16 mouse cellular contexts compared by ENCODE assay signal in genomic region chr8:10123412-10123811, GRCm38 (mm10). TPM values are rescaled to one million over a fixed set of nuclear protein-coding genes. Genes with fewer than 3 reads are reported as not detected.
DNase-seq lines count a peak whose midpoint lies in the region; ATAC-seq and TF ChIP-seq lines count a peak whose summit lies in the region.
"Had no signal": no experiment of that assay in that cellular context is flagged by ENCODE, and none has a peak within 500 bp of the region (broad histone marks: within the 10 kb centered on the region; RNA-seq: fewer than 3 reads in every experiment).

No protein-coding gene starts in this region.

- TF ChIP-seq CTCF in midbrain, postnatal 0 days (IDR thresholded peaks at IDR 0.05): no peak
- TF ChIP-seq CTCF in cerebellum, adult 2 months (IDR thresholded peaks at IDR 0.05; ENCODE audit: borderline replicate concordance, insufficient read depth, low read depth, low read length): no peak

- H3K4me1 ChIP-seq in midbrain, postnatal 0 days (ENCODE audit: insufficient read depth, low read length): no peaks in the 10 kb centered on the region
- 0 out of 2 replicates have a peak, but pooled peaks cover 5% of the 10 kb centered on the region for H3K4me1 ChIP-seq in midbrain, embryonic 15.5 days
- peaks cover 8% of the 10 kb centered on the region; the same call in 1 of the 2 replicates for H3K4me1 ChIP-seq in cerebellum, adult 2 months (ENCODE audit: control insufficient read depth, insufficient read depth, low read length)
- H3K4me1 ChIP-seq in hindbrain, embryonic 15.5 days (replicated peaks): 0 out of 2 replicates have a peak, but pooled peaks cover 7% of the 10 kb centered on the region
- H3K4me1 ChIP-seq: kidney, embryonic 15.5 days; limb, embryonic 13.5 days; midbrain, embryonic 10.5 days had no signal

- H3K27me3 ChIP-seq in midbrain, postnatal 0 days (ENCODE audit: insufficient read depth, low read length): no peaks in the 10 kb centered on the region
- no peaks in the 10 kb centered on the region for H3K27me3 ChIP-seq in midbrain, embryonic 15.5 days (replicated peaks)
- no peaks in the 10 kb centered on the region; the same call in 1 of the 2 replicates for H3K27me3 ChIP-seq in cerebellum, adult 2 months (ENCODE audit: control insufficient read depth, insufficient read depth, low read length)
- no peaks in the 10 kb centered on the region for H3K27me3 ChIP-seq in hindbrain, embryonic 15.5 days
- H3K27me3 ChIP-seq: kidney, embryonic 15.5 days; limb, embryonic 13.5 days had no signal

- no peak overlapping the region for H3K27ac ChIP-seq in midbrain, postnatal 0 days (ENCODE audit: low read depth, low read length)
- no peak overlapping the region for H3K27ac ChIP-seq in midbrain, embryonic 15.5 days
- H3K27ac ChIP-seq in cerebellum, adult 2 months (ENCODE audit: insufficient read depth, low read length): no peak overlapping the region
- 0 out of 2 replicates have a peak overlapping the region, but pooled peaks have one; percentile 11 for H3K27ac ChIP-seq in hindbrain, embryonic 15.5 days (replicated peaks)
- H3K27ac ChIP-seq: kidney, embryonic 15.5 days; limb, embryonic 13.5 days; midbrain, embryonic 10.5 days had no signal

- TF ChIP-seq POLR2A in cerebellum, adult 2 months (IDR thresholded peaks at IDR 0.05; ENCODE audit: borderline replicate concordance, insufficient read depth, low read length): no peak

- H3K36me3 ChIP-seq in midbrain, postnatal 0 days (ENCODE audit: insufficient read depth, low read length): no peaks in the 10 kb centered on the region
- no peaks in the 10 kb centered on the region for H3K36me3 ChIP-seq in midbrain, embryonic 15.5 days (replicated peaks)
- no peaks in the 10 kb centered on the region for H3K36me3 ChIP-seq in hindbrain, embryonic 15.5 days
- H3K36me3 ChIP-seq: G1E; kidney, embryonic 15.5 days; limb, embryonic 13.5 days; midbrain, embryonic 10.5 days had no signal

- DNase-seq in midbrain, postnatal 0 days (ENCODE audit: low spot score): peak; percentile 70
- peak; percentile 22 to 66 for DNase-seq in cerebellum, adult 2 months
- DNase-seq in retina, postnatal 1 day: peak; percentile 55
- no peak for DNase-seq in urinary bladder, postnatal 14 days (ENCODE audit: low spot score)
- no peak for DNase-seq in left cerebral cortex, postnatal 36 days (ENCODE audit: low spot score in 2 of 2)
- DNase-seq: adrenal gland, adult 8-10 months; embryo, embryonic 11 days; gastrocnemius, postnatal 36 days; thymus, adult 2 months had no signal

- WGBS in midbrain, postnatal 0 days: 46% methylated on average over 2 of the region's 2 CpGs
- WGBS in midbrain, embryonic 15.5 days: 46% methylated on average over 2 of the region's 2 CpGs
- WGBS in cerebellum, adult 2 months: 17% methylated on average over 2 of the region's 2 CpGs
- WGBS in hindbrain, embryonic 15.5 days: 32% methylated on average over 2 of the region's 2 CpGs

- no peak overlapping the region for H3K4me2 ChIP-seq in midbrain, postnatal 0 days (ENCODE audit: low read depth, low read length, poor library complexity, severe bottlenecking)
- H3K4me2 ChIP-seq in midbrain, embryonic 15.5 days: no peak overlapping the region
- H3K4me2 ChIP-seq in hindbrain, embryonic 15.5 days: no peak overlapping the region
- H3K4me2 ChIP-seq: kidney, embryonic 15.5 days; limb, embryonic 13.5 days had no signal

- intact Hi-C loops in left cerebral cortex, postnatal 36 days (cut with DNase I): no loop called here

- no peaks in the 10 kb centered on the region for H3K9me3 ChIP-seq in midbrain, postnatal 0 days (ENCODE audit: low read length)
- H3K9me3 ChIP-seq in midbrain, embryonic 15.5 days: no peaks in the 10 kb centered on the region
- no peaks in the 10 kb centered on the region for H3K9me3 ChIP-seq in hindbrain, embryonic 15.5 days
- H3K9me3 ChIP-seq: G1E; kidney, embryonic 15.5 days; limb, embryonic 13.5 days; midbrain, embryonic 10.5 days had no signal

- no peak for ATAC-seq in midbrain, postnatal 0 days (ENCODE audit: low FRiP score)
- ATAC-seq in midbrain, embryonic 15.5 days (replicated peaks): no peak
- no peak for ATAC-seq in hindbrain, embryonic 15.5 days (ENCODE audit: low FRiP score, low read depth)

- H3K4me3 ChIP-seq in midbrain, postnatal 0 days (ENCODE audit: low read depth, low read length): no peak overlapping the region
- H3K4me3 ChIP-seq in midbrain, embryonic 15.5 days: no peak overlapping the region
- H3K4me3 ChIP-seq in cerebellum, adult 2 months (replicated peaks; ENCODE audit: insufficient read depth, low read depth, low read length): no peak overlapping the region
- no peak overlapping the region for H3K4me3 ChIP-seq in hindbrain, embryonic 15.5 days
- H3K4me3 ChIP-seq: kidney, embryonic 15.5 days; limb, embryonic 13.5 days; midbrain, embryonic 10.5 days; myocyte had no signal

- H3K9ac ChIP-seq in midbrain, postnatal 0 days (replicated peaks; ENCODE audit: low read length, poor library complexity, severe bottlenecking): no peak overlapping the region
- H3K9ac ChIP-seq in midbrain, embryonic 15.5 days: no peak overlapping the region
- no peak overlapping the region for H3K9ac ChIP-seq in hindbrain, embryonic 15.5 days
- H3K9ac ChIP-seq: kidney, embryonic 15.5 days; limb, embryonic 13.5 days had no signal

RNA-seq across cellular contexts. Expression of gene Myo16, which starts 30.3 kb away (rescaled TPM):
- total RNA-seq in midbrain, postnatal 0 days (2014; rRNA removed): 59.9 and 62.6 TPM in 2 replicates
- polyA plus RNA-seq in midbrain, postnatal 0 days (2015; fragmentation: Nextera tagmentation; extraction: Ambion mirVana): 5.8 and 7.7 TPM in 2 replicates
- 6.2 and 7.7 TPM in 2 replicates for polyA plus RNA-seq in midbrain, embryonic 15.5 days (2015; fragmentation: Nextera tagmentation; extraction: Ambion mirVana)
- polyA plus RNA-seq in cerebellum, adult 2 months (2012; rRNA removed): 10.3 and 11.0 TPM in 2 replicates
- 4.6 and 5.5 TPM in 2 replicates for polyA plus RNA-seq in hindbrain, embryonic 15.5 days (2015; fragmentation: Nextera tagmentation; extraction: Ambion mirVana)
- total RNA-seq in left cerebral cortex, postnatal 36 days (2021): 10 to 100 TPM; 31.3 to 39.1 TPM

Comparison
In these comparisons a context has a peak if more than half of its experiments do, and no peak if none do; other contexts are left out.
1. DNase-seq: peak in midbrain, postnatal 0 days (single experiment), cerebellum, adult 2 months (2 of 2) and retina, postnatal 1 day (single experiment); none in urinary bladder, postnatal 14 days (single experiment) and left cerebral cortex, postnatal 36 days (0 of 2).